Mouse (Mus musculus): ENCODE results near the gene Olfr1289.

The Olfr1289 gene

DNA sequence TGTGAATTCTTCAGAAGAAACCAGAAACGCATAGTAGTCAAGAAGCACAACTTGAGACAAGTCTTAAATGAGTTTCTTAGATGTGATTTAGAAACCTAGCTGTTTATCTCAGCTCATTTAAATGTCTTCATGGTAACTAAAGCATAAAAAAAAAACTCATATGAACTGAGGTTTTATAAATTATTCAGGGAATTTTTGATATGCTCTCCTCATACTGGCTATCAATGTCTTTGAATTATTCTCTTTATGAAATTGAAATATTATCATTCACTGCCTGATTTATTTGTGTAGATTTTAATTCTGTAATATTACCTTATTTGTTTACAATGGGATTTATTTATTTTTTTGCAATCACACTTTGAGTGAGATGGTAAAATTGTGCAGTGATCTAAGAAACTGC is at the start of gene Olfr1289:
TSS of gene Olfr1289 (plus strand) at position 301 of the 400 bp plus-strand sequence.
- DNase-seq = no peak

DNA sequence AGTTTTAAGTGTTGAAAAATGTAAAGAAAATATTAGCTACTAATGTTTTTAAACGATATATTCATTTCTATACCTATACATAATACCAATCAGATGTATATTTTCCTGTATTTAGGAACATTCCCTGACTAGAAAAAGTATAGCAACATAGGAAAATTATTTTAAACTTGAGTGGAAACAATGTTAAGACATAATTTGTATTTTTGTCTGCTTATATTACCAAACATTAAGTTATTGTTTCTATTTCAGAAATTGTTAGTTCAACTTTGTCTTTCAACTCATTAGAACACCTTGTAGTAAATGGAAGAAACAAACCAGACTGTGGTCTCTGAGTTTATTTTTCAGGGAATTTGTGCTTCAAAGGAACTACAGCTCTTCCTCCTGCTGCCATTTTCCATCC is 31.8 kb upstream of the Olfr1289 start, which contains the start of gene Olfr1287:
TSS of gene Olfr1287 (plus strand) at position 301 of the 400 bp plus-strand sequence.
- no peak for DNase-seq

GRCm38 (mm10) chr2:111473801-111474200 is 6.8 kb upstream of the Olfr1289 start, which contains the start of gene Olfr1288:
Gene Olfr1288, plus strand, starts transcription at chr2:111474101.
- no peak for DNase-seq

DNA sequence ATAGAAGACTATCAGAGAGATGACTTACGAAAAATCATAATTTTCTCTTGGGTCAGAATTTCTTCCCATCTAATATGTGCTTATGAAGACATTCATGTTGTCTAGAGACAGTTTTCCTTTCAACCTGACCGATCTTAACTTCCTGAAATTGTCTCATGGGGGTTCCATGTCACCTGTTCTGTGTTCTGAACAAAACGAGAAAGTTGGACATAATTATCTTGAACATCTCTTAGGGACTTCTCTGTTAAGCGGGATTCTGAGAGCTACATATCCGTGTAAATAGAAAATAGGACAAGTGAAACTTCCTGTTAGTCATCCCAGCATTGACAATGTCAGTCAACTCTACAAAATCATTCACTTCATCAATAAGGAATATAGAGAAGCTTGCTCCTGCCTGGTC is 13.1 kb downstream of the Olfr1289 start, which contains the start of gene Olfr1290:
TSS of gene Olfr1290 (minus strand) at position 101 of the 400 bp plus-strand sequence.
- DNase-seq = no peak

GRCm38 (mm10) chr2:111496880-111497279 is 16.3 kb downstream of the Olfr1289 start, which contains the start of gene Olfr1291-ps1:
Gene Olfr1291-ps1, plus strand, starts transcription at chr2:111497180.
- DNase-seq = no peak

- DNase-seq = no peak
These were observed 36.8 kb downstream of the Olfr1289 start for GRCm38 (mm10) chr2:111517451-111517850.

- no peak for DNase-seq
These were observed 44.3 kb downstream of the Olfr1289 start, which contains the start of gene Olfr1293-ps for GRCm38 (mm10) chr2:111524903-111525302. Gene Olfr1293-ps, plus strand, starts transcription at chr2:111525203.
